Mouse (Mus musculus) spleen, adult 18-20 months (tissue): ENCODE results near the gene Olfr491.

Experiments
- DNase-seq, 2 experiments: peaks; one replicate each; pipeline ENCODE4 v3.0.0; 2022; ENCODE audit warnings: mixed read lengths in 2 of 2

The Olfr491 gene

GRCm38 (mm10) chr7:108313151-108313550, at the start of gene Olfr491:
TSS of gene Olfr491 (plus strand) at chr7:108313451.
- DNase-seq: no peak

GRCm38 (mm10) chr7:108288834-108289233, 24.4 kb upstream of the Olfr491 start, which contains the start of gene Olfr490:
TSS of gene Olfr490 (minus strand) at chr7:108288934.
- DNase-seq: no peak

GRCm38 (mm10) chr7:108323574-108323973, 10.3 kb downstream of the Olfr491 start, which contains the start of gene Olfr492:
TSS of gene Olfr492 (minus strand) at chr7:108323674.
- no peak for DNase-seq

GRCm38 (mm10) chr7:108346879-108347278, 33.6 kb downstream of the Olfr491 start, which contains the start of gene Olfr493:
TSS of gene Olfr493 (minus strand) at chr7:108346979.
- DNase-seq: no peak

GRCm38 (mm10) chr7:108365035-108365434, 51.8 kb downstream of the Olfr491 start, which contains the start of gene Olfr494:
TSS of gene Olfr494 (plus strand) at chr7:108365335.
- DNase-seq: no peak
